Mouse (Mus musculus) spleen, postnatal 14 days (tissue): Measurements from ENCODE around the gene Runx1.

Experiments used
- DNase-seq, 2 experiments: peaks; one replicate each; pipeline ENCODE4 v3.0.0; 2021 to 2022; ENCODE audit warnings: low spot score in 2 of 2

The Runx1 gene

DNA sequence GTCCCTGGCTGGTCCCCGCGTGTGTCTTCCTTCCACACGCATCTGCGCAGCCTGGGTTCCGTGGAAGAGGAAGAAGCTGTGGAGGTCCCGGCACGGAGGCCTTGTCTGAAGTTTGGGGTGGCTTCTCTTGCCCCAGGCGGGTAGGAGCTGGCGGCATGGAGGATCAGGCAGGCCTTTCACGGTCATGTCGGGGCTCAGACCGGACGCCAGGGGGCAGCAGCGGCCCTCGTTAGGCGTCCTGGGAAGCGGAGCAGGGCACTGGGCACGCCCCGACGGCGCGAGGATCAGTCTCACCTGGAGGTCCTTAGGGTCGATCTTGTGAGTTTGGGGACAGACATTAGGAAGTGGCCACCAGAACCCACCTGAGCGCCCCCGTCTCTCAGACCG lies 127.3 kb downstream of the Runx1 start:
- DNase-seq, result peak; percentile 84 to 90

DNA sequence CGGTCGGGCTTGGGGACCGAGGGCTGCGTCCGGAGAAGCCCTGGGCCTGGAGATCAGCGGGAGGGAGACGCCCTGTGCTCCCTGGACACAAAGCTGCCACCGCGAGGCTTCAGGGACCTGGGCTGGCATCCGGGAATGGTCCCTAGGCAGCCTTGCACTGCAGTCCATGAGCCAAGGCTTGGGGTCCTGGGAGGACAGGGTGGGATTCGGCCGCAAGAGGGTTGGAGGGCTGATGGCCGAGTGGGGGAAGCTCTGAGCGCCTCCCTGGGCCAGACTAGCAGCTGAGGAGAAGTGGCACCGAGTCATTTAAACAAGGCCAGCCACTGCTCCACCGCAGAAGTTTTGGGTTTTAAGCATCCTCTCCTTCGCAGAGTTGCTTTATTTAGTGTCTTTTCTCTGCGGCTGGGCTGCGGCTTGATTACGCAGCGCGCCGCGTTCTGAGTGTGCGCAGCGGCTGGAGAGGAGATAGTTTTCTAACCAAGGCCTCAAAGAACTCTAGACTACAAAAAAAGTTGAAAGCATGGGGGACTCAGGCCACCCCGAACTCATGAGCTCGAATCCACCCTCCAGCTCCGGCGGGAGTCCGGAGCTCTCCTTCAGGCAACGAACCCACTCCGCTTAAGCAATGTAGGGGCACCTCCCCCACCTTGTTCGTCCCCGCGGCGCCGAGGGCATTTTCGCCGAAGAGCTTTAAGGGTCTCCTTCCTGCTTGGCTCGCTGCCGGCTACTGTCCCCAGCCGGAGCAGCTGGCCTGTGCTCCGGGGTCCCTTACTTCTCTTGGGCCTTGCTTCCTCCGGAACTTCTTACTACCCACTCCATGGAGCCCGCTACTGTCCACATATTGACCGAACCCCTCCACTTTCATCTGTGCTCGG lies 128.0 kb downstream of the Runx1 start:
- peak; percentile 30 to 31 for DNase-seq

DNA sequence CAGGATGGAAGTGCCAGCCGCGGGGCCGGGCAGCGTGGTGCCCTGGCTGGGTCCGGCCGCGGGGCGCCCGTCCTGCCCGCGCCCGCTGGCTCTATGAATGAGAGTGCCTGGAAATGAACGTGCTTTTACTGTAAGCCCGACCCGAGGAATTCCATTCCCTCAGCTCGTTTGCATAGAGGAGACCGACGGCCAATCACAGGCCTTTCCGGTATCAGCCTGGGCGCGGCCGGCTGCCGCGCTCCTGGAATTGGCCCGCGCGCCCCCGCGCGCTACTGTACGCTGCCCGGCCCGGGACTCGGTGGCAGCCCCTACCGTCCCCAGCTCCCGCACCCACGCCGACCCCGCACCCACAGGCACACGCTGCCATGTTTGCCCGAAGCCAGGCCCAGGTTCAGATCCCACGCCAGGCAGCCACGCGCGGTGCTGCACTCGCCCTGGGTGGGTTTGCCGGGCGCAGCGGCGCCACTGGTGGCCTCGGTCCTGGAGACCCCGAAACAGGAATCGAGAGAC lies 128.7 kb downstream of the Runx1 start:
- DNase-seq, result peak; percentile 66 to 69

DNA sequence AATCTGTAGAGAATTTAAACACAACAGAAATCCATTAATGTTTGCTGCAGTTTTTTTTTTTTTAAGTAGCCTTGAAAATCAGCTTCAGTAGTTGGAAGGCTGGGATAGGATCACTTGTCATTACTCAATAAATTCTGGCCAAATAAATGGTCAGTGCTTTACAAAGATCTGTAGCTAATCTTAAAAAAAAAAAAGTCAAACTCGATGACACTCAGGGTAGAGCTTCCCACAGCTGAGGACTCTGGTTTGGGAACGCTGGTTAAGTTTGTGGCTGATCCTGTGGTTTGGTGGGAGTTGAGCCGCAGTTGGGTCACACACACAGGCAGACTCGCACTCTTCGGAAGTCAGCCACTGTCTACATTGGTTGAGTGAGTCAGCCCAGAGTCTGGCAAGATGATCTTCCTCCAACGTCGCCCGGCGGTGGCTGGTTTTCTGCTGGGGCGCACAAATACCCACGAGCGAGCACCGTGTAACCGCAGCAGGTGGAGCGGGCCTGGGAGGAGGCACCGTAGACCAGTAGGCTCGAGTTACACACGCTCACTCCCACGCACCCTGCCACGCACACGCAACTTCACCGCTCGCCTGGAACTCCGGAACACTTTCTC lies 129.4 kb downstream of the Runx1 start:
- peak; percentile 46 to 56 for DNase-seq

DNA sequence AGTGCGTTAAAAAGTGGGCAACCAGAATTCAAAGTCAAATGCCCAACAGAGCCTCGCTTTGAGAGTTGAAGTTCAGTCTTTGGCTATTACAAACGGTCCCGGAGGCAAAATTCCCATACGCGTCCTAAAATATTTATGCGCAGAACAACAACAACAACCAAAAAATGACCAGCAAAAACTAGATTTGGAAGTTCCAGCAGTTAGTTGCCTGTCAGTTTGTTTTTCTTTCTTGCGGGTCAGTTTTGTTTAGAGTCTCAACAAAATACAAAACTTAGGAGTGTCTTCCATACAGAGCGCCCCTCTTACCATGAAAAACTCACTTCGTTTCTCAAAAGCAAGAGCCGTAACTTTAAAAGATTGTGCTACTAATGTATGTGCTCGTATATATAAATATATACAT lies 130.0 kb downstream of the Runx1 start:
- DNase-seq, result no peak

DNA sequence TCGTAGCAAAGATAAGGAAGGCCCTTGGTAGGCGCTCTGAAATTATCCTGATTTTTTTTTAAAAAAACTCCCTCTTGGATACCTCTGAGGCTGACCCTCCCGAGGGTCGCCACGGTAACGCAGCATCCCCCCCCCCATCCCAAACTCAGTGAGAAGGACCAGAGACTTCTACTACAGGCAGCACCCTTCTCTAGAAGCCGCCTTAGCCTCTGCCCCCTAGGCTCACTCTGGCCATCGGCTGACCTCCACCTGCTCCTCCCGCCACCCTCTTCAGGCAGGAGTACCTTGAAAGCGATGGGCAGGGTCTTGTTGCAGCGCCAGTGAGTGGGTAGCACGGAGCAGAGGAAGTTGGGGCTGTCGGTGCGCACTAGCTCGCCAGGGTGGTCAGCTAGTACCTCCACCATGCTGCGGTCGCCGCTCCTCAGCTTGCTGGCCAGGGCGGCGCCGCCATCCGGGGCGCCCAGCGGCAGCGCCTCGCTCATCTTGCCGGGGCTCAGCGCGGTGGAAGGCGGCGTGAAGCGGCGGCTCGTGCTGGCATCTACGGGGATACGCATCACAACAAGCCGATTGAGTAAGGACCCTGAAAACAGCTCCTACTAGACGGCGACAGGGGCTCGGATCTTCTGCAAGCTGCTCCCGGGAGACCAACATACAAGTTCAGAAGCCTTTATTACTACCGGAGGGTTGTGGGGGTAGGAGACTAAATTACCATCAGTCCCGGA lies 130.6 kb downstream of the Runx1 start:
- peak in 1 of 2 experiments; percentile 19 for DNase-seq

DNA sequence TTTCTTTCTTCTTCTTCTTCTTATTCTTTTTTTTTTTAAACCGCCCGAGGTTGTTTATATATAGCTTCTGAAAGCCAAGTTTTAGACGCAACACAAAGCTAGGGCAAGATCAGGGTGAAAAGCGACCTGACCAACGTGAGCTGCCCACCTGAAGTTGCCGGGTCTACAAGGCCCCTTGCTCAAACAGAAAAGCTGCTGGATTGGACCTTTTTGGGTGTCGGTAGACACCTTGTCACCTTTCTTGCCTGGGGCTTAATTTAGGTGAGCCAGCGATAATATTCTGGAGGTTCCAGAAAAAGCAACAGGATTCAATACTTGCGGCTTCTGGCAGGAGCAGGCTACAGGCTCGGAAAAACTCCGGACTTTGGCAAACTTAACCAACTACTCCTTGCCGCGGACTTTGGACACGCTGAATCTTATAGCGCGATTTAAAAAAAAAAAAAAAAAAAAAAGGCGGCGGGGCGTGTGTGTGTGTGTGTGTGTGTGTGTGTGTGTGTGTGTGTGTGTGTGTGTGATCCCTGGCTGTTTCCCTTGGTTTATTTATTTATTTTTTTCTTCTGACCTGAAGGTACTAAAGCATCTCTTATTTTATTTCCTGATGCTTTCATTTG lies 131.3 kb downstream of the Runx1 start:
- DNase-seq, result no peak

DNA sequence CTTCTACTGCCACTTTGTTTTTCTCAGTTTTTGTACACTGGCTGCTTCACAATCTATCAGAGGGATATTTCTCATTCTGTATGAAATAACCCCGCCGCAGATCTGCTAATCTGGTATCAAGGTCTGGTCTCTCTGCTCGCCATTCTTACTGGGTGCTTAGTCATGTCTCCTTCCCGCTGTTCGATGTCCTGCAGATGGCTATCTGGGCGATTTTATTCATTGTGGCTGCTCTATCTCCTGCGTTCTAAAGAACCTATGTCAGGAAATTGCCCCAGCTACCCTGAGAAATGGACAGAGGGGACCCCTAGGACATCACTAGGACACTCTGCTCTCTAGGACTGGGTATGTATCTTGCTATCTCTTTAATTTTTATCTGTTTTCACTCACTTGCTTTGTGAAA lies 135.2 kb downstream of the Runx1 start:
- DNase-seq, result no peak

DNA sequence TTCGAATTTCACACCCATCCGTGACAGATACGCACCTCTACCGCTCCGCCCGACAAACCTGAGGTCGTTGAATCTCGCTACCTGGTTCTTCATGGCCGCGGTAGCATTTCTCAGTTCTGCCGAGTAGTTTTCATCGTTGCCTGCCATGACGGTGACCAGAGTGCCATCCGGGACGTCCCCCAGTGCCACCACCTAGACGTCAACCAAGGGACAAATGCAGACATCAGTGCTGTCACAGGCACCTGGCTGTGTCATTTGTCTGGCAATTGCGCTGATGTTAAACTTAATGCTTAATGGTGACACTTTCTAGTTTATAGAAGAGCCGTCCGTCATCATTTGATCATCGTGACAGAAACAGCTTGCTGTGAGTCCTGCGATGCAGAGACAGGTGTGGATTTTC lies 137.0 kb downstream of the Runx1 start:
- DNase-seq, result no peak

DNA sequence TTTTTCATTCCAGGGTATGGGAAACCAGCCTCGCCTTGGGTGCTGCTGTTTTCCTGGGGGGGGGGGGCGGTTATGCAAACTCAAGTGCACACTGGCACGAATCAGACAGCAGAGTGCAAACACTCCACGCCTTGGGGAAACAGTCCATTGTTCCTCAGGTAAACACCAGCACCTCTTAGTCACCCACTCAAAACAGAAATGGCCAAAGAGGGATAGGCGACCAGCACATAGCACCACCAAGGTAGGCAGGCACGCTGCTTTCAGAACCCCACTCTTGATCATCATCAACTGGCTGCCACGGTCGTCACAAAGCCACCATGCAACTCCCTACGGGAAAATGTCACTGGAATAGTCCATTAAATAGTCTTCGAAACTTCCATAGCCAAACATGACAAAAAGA lies 139.0 kb downstream of the Runx1 start:
- DNase-seq, result no peak

DNA sequence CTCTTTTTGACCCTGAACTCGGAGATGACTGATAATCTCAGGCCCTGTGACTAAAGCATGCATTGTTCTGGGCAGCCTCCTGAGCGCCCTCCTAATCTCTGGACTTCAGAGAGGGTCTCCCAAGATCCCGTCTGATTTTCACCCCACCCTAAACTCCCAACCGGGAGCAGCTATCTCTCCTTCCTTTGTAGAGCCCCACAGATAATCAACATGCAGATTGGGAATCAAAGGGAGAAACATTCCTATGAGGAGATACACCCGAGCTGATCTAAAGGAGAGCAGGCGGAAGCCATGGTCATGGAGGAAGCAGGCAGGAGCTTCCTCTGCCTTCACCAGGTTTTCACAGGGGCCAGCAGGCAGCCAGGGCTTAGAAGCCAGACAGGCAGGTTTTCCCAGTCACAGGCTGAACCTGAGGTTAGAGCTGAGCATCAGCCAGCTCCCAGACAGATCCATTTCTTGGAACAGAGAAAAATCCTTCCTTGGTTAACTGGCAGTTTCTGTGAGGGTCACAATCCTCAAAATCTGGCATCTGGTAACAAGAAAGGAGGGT lies 140.1 kb downstream of the Runx1 start:
- DNase-seq, result no peak

DNA sequence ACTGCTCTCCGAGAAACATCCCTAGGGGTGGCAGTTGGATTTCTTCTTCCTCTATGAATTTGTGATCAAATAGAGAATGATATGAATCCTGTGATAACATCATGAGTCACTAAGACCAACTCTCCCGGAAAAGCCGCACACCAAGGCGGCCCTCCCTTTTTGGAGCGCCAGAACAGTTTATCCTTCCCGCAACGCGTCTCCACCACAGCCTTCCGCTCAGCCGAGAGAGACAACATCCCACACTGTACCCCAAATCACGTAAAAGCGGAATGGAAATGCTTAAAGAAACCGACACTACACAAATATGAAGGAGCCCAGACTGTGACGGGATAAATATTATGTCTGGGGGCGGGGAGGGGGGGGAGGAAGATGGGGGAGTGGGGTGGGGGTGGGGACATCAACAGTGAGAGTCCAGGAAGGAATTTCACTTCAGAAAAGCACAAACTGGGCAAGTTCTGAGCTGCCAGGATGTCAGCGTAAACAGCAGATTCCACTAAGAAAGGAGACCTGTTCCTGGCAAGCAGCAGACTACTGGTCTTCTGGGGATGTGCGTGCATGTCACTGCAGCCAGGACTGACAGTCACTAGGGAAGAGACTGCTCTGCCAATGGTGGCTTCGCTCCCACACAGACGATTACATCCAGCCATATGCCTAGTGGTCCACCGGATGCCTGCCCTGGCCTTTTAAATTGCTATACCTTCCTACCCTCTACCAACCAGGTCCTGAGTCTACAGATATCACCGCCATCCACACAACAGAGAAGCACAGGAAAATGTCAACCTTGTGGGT lies 141.3 kb downstream of the Runx1 start:
- DNase-seq, result no peak

DNA sequence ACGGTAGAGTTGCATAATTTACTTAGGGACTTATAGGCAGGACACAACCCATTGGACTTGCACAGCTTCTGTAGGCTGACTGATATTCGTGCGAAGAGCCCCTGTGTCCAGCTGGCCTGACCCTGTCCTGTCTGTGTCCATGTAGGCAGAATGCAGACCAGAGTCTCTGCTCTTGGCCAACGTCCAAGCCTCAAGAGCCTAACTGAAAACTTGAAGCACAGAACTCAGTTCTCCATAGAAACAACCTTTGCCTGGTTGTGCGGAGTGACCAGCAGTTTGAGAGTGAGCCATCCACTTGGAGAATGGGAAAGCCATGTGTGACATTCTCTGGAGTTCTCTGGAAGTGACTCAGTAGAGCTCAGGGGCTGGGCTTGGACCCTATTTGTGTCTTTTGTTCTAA lies 149.3 kb downstream of the Runx1 start:
- no peak for DNase-seq

DNA sequence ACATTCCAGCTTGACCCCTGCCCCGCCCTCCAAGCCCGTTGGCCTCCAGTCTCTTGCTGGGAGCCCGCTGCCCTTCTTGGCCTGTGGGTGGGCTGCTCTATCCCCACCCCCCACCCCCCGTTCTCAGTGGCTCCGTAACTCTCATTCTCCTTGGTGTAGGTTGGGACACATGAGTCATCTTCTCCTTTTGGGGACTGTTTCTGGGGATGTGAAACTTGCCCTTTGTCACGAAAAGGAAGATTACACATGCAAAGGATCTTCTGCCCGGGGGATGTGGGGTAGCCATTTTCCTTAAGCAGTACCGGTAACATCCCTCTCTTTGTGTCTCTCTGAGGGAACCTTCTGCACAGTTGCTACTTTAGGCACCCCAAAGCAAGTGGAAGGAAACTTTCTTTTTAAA lies 150.3 kb downstream of the Runx1 start:
- DNase-seq, result no peak

DNA sequence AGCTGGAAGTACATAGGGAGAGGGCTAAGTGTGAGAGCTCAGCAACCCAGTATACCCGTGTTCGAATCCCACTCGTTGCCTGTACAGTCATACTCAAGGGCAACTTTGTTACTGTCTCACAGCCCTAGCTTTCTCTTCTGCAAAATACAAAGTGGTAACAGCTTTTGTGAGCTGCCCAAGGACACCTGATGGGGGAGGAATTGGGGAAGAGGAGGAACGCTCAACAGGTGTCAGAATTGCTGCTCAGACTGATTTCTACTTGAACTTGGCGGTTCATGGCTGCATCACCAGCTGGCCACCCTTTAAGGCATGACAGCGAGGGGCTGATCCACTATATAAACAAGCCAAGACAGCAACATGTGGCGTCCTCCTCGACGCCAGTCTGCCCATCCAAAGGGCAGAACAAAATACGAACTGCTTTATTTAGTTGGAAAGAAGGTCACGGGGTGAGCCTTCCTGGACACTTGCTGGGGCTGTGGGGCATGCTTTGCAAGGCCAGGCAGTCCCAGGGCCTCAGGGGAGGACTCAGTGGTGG lies 151.0 kb downstream of the Runx1 start:
- DNase-seq, result no peak

DNA sequence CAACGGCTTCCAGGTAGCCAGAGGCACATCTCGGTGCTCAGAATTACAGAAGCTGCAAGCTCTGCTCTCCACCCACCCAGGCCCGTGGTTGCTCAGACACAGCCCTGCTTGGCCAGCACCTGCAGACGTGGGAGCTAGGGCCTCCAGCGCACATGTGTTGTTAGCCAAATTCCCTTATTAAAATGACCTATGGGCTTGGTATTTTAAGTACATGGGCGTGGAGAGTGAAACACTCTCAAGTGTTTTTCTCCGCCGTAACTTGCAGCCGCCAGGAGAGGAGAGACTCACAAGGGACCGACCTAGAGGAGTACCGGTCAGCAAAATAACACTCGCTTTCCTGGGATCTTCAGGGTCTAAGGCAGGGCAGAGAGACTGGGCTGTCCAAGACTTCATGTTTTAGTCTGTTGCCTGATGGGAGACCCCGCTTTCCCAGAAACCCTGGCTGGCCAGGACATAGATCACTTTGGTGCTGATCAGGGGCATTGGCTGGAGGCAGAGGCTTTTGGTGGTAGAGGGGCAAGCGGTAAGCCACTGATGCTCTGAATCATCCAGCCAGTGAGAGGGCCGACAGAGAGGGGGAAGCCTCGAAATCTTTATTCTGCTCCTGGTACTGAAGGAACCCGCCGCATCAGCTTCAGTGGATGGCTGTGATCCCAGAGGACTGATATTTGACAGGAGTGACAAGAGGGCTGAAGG lies 151.7 kb downstream of the Runx1 start:
- no peak for DNase-seq

DNA sequence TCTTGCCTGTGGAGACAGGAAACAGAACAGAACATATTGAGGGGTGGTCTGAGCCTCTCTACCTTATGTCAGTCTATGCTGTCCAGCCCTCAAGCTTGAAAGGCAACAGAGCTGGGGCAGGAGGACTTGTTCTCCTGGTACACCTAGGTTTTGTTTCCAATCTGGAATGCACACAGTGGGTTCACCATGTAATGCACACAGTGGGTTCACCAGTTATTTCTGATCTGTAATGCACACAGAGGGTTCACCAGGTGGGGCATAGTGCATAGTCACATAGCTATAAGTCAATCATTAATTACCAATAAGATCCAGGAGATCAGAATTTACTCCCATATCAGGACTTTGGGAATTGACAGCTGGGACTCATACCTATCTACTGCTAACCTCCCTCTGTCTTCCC lies 157.1 kb downstream of the Runx1 start:
- no peak for DNase-seq

DNA sequence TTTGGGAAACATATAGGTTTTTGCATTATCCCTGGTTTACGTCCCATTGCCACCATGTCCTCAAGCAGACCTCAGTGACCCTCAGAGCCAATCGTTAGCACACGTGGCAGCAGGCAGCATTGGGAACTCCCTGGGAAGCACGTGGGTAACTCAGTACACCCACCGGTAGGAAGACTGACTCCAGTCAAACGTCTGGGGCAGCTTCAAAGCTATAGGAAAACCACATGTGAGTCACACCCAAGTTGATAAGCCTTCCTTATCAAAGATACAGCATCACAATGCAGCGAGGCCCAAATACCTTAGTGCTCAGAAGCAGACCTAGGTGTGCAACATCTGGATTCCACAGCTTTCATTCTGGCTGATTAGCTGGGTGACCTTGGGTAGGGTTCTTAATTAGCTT lies 164.2 kb downstream of the Runx1 start:
- DNase-seq, result no peak

DNA sequence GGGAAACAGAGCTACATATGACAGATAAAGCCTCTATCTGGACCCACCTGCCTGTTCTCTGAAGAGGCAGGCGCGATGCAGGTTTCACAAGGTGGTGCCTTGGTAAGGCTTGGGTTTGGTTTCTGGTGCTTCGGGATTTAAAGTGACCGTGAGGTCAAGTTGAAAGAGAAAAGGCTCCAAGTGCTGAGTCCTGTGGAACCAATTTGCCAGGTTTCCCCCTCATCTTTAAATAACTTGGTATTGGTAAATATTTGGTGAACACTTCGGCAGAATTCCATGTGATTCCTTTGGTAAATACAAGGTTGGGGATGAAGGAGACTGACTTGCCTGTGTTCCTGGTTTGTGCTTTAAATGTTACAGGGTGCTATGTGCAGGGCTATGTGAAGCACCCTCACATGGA lies 169.2 kb downstream of the Runx1 start:
- no peak for DNase-seq

DNA sequence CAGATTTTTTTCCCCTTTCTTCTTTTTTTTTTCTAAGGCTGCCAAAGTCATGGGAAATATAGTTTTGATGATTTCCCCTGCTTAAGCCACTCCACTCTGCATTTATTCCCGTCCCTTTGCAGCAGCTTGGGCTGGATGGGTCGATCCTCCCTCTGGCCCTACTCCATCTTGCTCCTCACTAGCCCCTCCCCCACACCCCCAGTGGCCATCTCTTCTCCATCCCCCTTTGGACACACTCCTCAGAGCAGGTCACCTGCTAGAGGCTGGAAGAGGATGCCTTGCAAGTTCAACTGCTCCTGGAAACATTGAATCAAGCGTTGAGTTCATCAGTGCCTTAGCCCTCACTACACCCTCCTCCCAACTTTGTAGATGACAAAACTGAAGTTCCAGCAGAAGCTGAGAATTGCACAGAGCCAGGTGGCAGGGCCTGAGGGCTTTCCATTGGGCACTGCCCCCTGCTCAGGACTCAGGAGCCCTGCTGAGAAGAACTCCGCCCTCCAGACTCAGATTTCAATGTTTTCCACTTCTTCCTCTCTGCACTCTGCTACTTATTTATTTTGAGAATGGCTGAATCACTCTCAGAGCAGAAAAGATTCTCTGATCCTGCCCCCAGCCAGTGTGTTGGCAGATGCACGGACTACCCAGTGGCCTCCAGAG lies 171.5 kb downstream of the Runx1 start:
- no peak for DNase-seq
